Mouse (Mus musculus) forebrain, embryonic 11.5 days (tissue): ENCODE results near the gene Olfr1225. TPM values are rescaled to one million over a fixed set of nuclear protein-coding genes. Genes with fewer than 3 reads are reported as not detected.
"Not testable (repeated sequence)": the region's sequence is repeated elsewhere in the genome, so short reads cannot be mapped to it uniquely, and the experiment has no call there.

Source experiments
- ATAC-seq: fragments of 200-750 bp; cut with Nextera tagmentation; replicated peaks from 2 replicates; pipeline ENCODE4 v1.8.0; 2017; ENCODE audit warnings: moderate TSS enrichment; ENCODE audit not compliant: low FRiP score
- DNase-seq: peaks from one replicate; pipeline ENCODE4 v3.0.0-alpha.2; 2017; ENCODE audit warnings: low spot score
- H3K27ac ChIP-seq: fragments of 300-500 bp; sonication (generic); 2 replicates; pipeline ENCODE4 v1.5.1; 2014; ENCODE audit warnings: low read depth, low read length
- H3K27me3 ChIP-seq: fragments of 300-500 bp; sonication (generic); 2 replicates; pipeline ENCODE4 v1.6.1; 2014; ENCODE audit warnings: mild to moderate bottlenecking, low read length, mixed read lengths; ENCODE audit not compliant: control insufficient read depth, insufficient read depth
- H3K36me3 ChIP-seq: fragments of 300-500 bp; sonication (generic); 2 replicates; pipeline ENCODE4 v1.6.1; 2014; ENCODE audit warnings: mild to moderate bottlenecking, low read length, moderate library complexity, mixed read lengths; ENCODE audit not compliant: control insufficient read depth, insufficient read depth
- H3K4me1 ChIP-seq: fragments of 300-500 bp; sonication (generic); replicated peaks from 2 replicates; pipeline ENCODE4 v1.6.1; 2014; ENCODE audit warnings: low read length, mixed read lengths; ENCODE audit not compliant: control insufficient read depth, insufficient read depth
- H3K4me2 ChIP-seq: fragments of 300-500 bp; sonication (generic); 2 replicates; pipeline ENCODE4 v1.6.1; 2014; ENCODE audit warnings: low read depth, mild to moderate bottlenecking, low read length, moderate library complexity, mixed read lengths; ENCODE audit not compliant: severe bottlenecking
- H3K4me3 ChIP-seq: fragments of 300-500 bp; sonication (generic); 2 replicates; pipeline ENCODE4 v1.5.1; 2014; ENCODE audit warnings: low read depth, low read length
- H3K9ac ChIP-seq: fragments of 300-500 bp; sonication (generic); 2 replicates; pipeline ENCODE4 v1.6.1; 2014; ENCODE audit warnings: low read length
- H3K9me3 ChIP-seq: fragments of 300-500 bp; sonication (generic); 2 replicates; pipeline ENCODE4 v1.6.1; 2016; ENCODE audit warnings: low read length, mixed read lengths; ENCODE audit not compliant: control insufficient read depth
- WGBS: fragments of 180-500 bp; shearing (Covaris S2); extraction: QIAGEN DNeasy Blood & Tissue Kit; methylation state at CpG from one replicate; pipeline ENCODE4 v1.1.7; 2014; 5-methylcytosine and 5-hydroxymethylcytosine counted together
- polyA plus RNA-seq: library from polyadenylated mRNA; unstranded; fragments of >200 nt; fragmentation: Nextera tagmentation; extraction: Ambion mirVana; gene quantifications from 2 replicates; pipeline ENCODE4 v1.2.1, GENCODE M21; 2014

The Olfr1225 gene
- polyA plus RNA-seq = not detected in 2 replicates

GRCm38 (mm10) chr2:89174569-89174968 lies at the start of gene Olfr1225:
Gene Olfr1225 (minus strand): TSS chr2:89174669.
- Histone ChIP-seq H3K4me3 (no peak within 1 kb of the TSS), H3K9ac (no peak within 1 kb of the TSS), H3K36me3 (no peaks in the 10 kb centered on the region), H3K9me3 (no peaks in the 10 kb centered on the region), H3K27ac (no peak within 1 kb of the TSS), H3K27me3 (no peaks in the 10 kb centered on the region), H3K4me1 (no peaks in the 10 kb centered on the region), H3K4me2 (no peak within 1 kb of the TSS)
- WGBS = 93% methylated on average over 1 of the region's 1 CpGs
- DNase-seq = no peak
- no peak for ATAC-seq

DNA sequence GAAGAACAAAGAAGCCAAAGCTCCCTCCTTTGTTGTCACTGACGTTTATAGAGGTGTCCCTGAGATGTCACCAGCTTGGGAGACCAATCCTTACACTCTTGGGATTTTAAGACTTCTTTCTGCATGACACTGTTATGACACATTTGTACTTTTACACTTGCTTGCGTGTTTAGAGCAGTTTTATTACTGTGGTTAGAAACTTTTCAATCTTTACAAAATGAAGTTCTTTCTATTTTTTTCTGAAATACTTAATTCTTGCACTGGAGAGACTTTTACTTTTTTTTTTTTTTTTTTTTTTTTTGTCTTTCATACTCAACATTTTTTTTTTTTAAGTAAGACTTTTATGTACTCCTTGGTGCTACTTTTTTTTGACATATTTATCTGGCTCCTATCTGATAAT lies 25.5 kb upstream of the Olfr1225 start, which contains the start of gene Olfr1226:
Gene Olfr1226, minus strand, starts transcription at position 101 of the 400 bp plus-strand sequence.
- Histone ChIP-seq H3K4me3 (no peak within 1 kb of the TSS), H3K4me1 (no peaks in the 10 kb centered on the region), H3K9me3 (no peaks in the 10 kb centered on the region), H3K27ac (no peak within 1 kb of the TSS), H3K4me2 (no peak within 1 kb of the TSS), H3K9ac (no peak within 1 kb of the TSS), H3K36me3 (no peaks in the 10 kb centered on the region), H3K27me3 (no peaks in the 10 kb centered on the region)
- WGBS = 68% methylated on average over 2 of the region's 2 CpGs
- ATAC-seq (no peak), DNase-seq (no peak)

- DNase-seq (no peak), ATAC-seq (no peak)
- H3K36me3 ChIP-seq = no peaks in the 10 kb centered on the region
- WGBS = 89% methylated on average over 3 of the region's 3 CpGs
- no peak overlapping the region for H3K4me2 ChIP-seq
- no peak overlapping the region for H3K27ac ChIP-seq
- no peak overlapping the region for H3K4me3 ChIP-seq
- H3K27me3 ChIP-seq = no peaks in the 10 kb centered on the region
- no peaks in the 10 kb centered on the region for H3K4me1 ChIP-seq
- no peaks in the 10 kb centered on the region for H3K9me3 ChIP-seq
- H3K9ac ChIP-seq = no peak overlapping the region
Measured at GRCm38 (mm10) chr2:89196325-89196982, 22.0 kb upstream of the Olfr1225 start.

DNA sequence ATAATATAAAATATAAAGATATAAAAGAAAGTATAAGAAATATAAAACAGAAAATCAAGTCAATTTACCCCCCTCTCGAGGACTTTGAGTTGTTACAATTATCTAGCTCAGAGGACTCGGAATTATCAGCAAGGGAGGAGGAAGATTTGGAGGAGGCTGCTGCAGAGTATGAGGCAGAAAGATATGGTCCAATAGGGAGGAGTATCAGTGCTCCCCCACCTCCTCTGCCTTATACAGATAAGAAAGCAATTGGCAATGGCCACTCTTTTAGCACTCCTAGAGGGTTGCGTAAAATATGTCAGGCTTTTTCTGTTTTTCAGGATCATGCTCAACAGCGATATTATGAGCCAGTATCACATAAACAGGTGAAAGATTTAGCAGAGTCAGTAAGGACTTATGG lies 9.8 kb downstream of the Olfr1225 start:
- WGBS = 91% methylated on average over 4 of the region's 4 CpGs
- ATAC-seq, H3K4me2 ChIP-seq: not testable (repeated sequence)

GRCm38 (mm10) chr2:89163991-89164390 lies 10.5 kb downstream of the Olfr1225 start, which contains the start of gene Olfr1224-ps1:
Gene Olfr1224-ps1 (minus strand): TSS chr2:89164091.
- H3K4me2 ChIP-seq, ATAC-seq, H3K27me3 ChIP-seq, H3K9ac ChIP-seq, H3K36me3 ChIP-seq, H3K9me3 ChIP-seq, DNase-seq, H3K4me3 ChIP-seq, H3K4me1 ChIP-seq, H3K27ac ChIP-seq: not testable (repeated sequence)
- 90% methylated on average over 8 of the region's 8 CpGs for WGBS

More for the DNA sequence above, 9.8 kb downstream of the Olfr1225 start:
- DNase-seq, H3K4me1 ChIP-seq, H3K27ac ChIP-seq, H3K36me3 ChIP-seq, H3K9me3 ChIP-seq, H3K4me3 ChIP-seq, H3K27me3 ChIP-seq, H3K9ac ChIP-seq: not testable (repeated sequence)

DNA sequence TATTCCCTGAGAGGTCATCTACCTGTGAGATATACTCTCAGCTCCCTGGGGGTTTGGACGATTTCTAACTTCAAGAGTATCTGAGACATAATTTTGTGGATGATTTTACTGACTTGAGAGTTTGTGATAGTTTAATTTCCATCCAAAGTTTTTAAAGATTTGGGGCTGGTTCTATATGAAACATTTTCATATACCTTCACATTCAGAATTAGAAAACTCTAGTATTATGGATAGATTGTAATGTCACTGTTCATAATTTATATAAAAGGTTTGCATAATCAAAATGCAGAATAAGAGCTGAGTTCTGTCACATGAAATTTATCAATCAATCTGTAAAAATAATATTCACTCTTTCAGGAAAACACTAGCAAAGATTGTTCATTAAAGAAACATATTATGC lies 23.0 kb downstream of the Olfr1225 start, which contains the start of gene Olfr1223:
Gene Olfr1223, minus strand, starts transcription at position 101 of the 400 bp plus-strand sequence.
- 68% methylated on average over 1 of the region's 1 CpGs for WGBS
- H3K9me3 ChIP-seq = no peaks in the 10 kb centered on the region
- DNase-seq = no peak

DNA sequence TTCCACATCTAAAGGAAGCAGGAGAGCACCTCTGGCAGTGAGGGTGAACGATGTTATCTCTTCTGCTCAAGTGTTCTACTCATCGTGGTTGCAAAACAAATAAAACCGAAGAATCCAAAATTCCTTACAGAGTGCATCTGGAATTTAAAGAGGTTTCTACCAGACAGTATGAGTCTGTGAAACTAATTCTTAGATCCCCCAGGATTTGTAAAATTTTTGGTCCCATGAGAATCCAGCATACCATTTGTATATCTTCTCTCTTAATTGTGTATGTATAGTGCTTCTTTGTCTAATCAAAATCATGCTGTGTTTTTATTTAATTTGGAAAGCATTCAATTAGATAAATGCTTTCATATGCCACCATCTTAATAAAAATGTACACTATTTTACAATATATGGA lies 41.5 kb downstream of the Olfr1225 start, which contains the start of gene Olfr1222:
Gene Olfr1222, minus strand, starts transcription at position 101 of the 400 bp plus-strand sequence.
- Histone ChIP-seq H3K4me3 (no peak within 1 kb of the TSS), H3K4me2 (no peak within 1 kb of the TSS), H3K9me3 (no peaks in the 10 kb centered on the region), H3K4me1 (no peaks in the 10 kb centered on the region), H3K27ac (no peak within 1 kb of the TSS), H3K27me3 (no peaks in the 10 kb centered on the region), H3K36me3 (no peaks in the 10 kb centered on the region), H3K9ac (no peak within 1 kb of the TSS)
- DNase-seq (no peak), ATAC-seq (no peak)
- 83% methylated on average over 3 of the region's 3 CpGs for WGBS

More for the DNA sequence above, 23.0 kb downstream of the Olfr1225 start, which contains the start of gene Olfr1223:
- H3K9ac ChIP-seq = no peak within 1 kb of the TSS
- H3K4me1 ChIP-seq = no peaks in the 10 kb centered on the region
- no peak within 1 kb of the TSS for H3K27ac ChIP-seq
- H3K4me2 ChIP-seq = no peak within 1 kb of the TSS
- no peak within 1 kb of the TSS for H3K4me3 ChIP-seq
- ATAC-seq = no peak
- H3K27me3 ChIP-seq = no peaks in the 10 kb centered on the region
- no peaks in the 10 kb centered on the region for H3K36me3 ChIP-seq
